Mouse (Mus musculus): ENCODE measurements around the gene Zfp605.
"Not testable (repeated sequence)": the region's sequence is repeated elsewhere in the genome, so short reads cannot be mapped to it uniquely, and the experiment has no call there.

Zfp605 gene

GRCm38 (mm10) chr5:110107581-110108304 lies 2.1 kb upstream of the Zfp605 start, which contains the start of gene Gtpbp6:
Gene Gtpbp6, minus strand, starts transcription at chr5:110108197.
- peak; percentile 91 to 93 for DNase-seq (ENCODE audit: low spot score in 2 of 2)

- DNase-seq (ENCODE audit: low spot score in 2 of 2) = no peak
Observed at GRCm38 (mm10) chr5:110108305-110108628, 1.6 kb upstream of the Zfp605 start.

- DNase-seq (ENCODE audit: low spot score in 2 of 2) = not testable (repeated sequence)
Observed at GRCm38 (mm10) chr5:110122380-110122779, 12.5 kb downstream of the Zfp605 start.

- peak; percentile 98 to 100 for DNase-seq (ENCODE audit: low spot score in 2 of 2)
Observed at GRCm38 (mm10) chr5:110135293-110136086, 25.6 kb downstream of the Zfp605 start, which contains the start of gene Chfr. Gene Chfr, plus strand, starts transcription at chr5:110135842.

- DNase-seq (ENCODE audit: low spot score in 2 of 2) = no peak
Observed at GRCm38 (mm10) chr5:110136087-110136464, 26.2 kb downstream of the Zfp605 start.

GRCm38 (mm10) chr5:110137816-110138215 lies 27.9 kb downstream of the Zfp605 start:
- no peak for DNase-seq (ENCODE audit: low spot score in 2 of 2)

GRCm38 (mm10) chr5:110139325-110139724 lies 29.4 kb downstream of the Zfp605 start:
- DNase-seq (ENCODE audit: low spot score in 2 of 2) = no peak

- DNase-seq (ENCODE audit: low spot score in 2 of 2) = no peak
Observed at GRCm38 (mm10) chr5:110140424-110140823, 30.5 kb downstream of the Zfp605 start.

- no peak for DNase-seq (ENCODE audit: low spot score in 2 of 2)
Observed at GRCm38 (mm10) chr5:110142309-110142708, 32.4 kb downstream of the Zfp605 start.

GRCm38 (mm10) chr5:110143007-110143406 lies 33.1 kb downstream of the Zfp605 start:
- no peak for DNase-seq (ENCODE audit: low spot score in 2 of 2)

GRCm38 (mm10) chr5:110169374-110169773 lies 59.5 kb downstream of the Zfp605 start:
- no peak for DNase-seq (ENCODE audit: low spot score in 2 of 2)

- DNase-seq (ENCODE audit: low spot score in 2 of 2) = peak; percentile 86 to 89
Observed at GRCm38 (mm10) chr5:110176362-110177020, 66.6 kb downstream of the Zfp605 start, which contains the start of gene Golga3. Gene Golga3, plus strand, starts transcription at chr5:110176701.

- no peak for DNase-seq (ENCODE audit: low spot score in 2 of 2)
Observed at GRCm38 (mm10) chr5:110177021-110177420, 67.1 kb downstream of the Zfp605 start.

- no peak for DNase-seq (ENCODE audit: low spot score in 2 of 2)
Observed at GRCm38 (mm10) chr5:110178628-110179027, 68.7 kb downstream of the Zfp605 start.
